Mouse (Mus musculus): ENCODE data around the gene Hoxd9.

DNA sequence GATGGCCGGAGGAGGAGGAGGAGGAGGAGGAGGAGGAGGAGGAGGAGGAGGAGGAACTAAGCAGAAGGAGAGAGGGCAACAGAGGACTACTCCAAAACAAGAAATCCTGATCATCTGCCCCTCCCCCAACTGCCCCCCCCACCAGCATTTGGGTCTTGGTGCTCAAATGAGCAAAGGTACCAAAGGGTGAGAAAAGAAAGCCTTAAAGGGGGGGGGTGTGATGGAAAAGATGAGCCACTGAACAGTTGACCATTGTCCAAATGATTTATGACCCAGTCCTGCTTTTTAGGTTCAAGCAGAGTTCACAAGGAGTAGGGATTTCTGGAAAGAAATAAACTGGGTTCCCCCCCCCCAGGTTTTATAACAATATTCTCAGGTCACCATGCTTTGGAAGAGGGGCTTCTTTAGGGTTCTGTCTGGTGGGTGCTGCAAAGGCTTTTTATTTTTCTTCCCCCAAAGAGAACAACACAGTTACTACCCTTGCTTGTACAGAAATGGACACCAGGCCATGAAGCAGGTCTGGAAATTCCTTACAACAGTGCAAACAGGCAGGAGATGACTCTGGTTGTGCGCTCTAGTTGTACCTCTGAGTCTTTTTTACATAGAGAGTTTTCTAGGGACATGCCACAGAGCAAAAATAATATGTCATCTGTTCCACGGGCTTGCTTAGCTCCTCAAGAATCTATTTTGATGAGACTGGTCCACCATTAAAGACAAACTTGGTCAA, 43.9 kb downstream of the Hoxd9 start:
- TF ChIP-seq EP300 (IDR thresholded peaks at IDR 0.05), result no peak
- TF ChIP-seq CTCF (IDR thresholded peaks at IDR 0.05), result no peak

Measured in lung, postnatal 0 days (tissue).